Mouse (Mus musculus) liver, adult 2 months (tissue): ENCODE results near the gene Ovol2. TPM values are rescaled to one million over a fixed set of nuclear protein-coding genes. Genes with fewer than 3 reads are reported as not detected.

ENCODE experiments used
- DNase-seq: peaks from one replicate; pipeline ENCODE4 v3.0.0-alpha.2; 2011; ENCODE audit warnings: low read depth, low spot score; ENCODE audit errors: extremely low read depth
- H3K27ac ChIP-seq: fragments of 200-500 bp; replicated peaks from 2 replicates; pipeline ENCODE4 v1.5.1; 2012; ENCODE audit warnings: low read depth, mild to moderate bottlenecking, control low read depth, inconsistent platforms, low read length; ENCODE audit not compliant: insufficient read depth
- H3K27me3 ChIP-seq: fragments of 200-500 bp; 2 replicates; pipeline ENCODE4 v1.6.1; 2012; ENCODE audit warnings: mild to moderate bottlenecking, moderate library complexity, low read length, inconsistent platforms; ENCODE audit not compliant: control insufficient read depth, insufficient read depth
- H3K36me3 ChIP-seq: fragments of 200-500 bp; 2 replicates; pipeline ENCODE4 v1.6.1; 2012; ENCODE audit warnings: low read length, inconsistent platforms; ENCODE audit not compliant: control insufficient read depth, insufficient read depth
- H3K4me1 ChIP-seq: fragments of 200-500 bp; 2 replicates; pipeline ENCODE4 v1.6.1; 2011; ENCODE audit warnings: low read length; ENCODE audit not compliant: control insufficient read depth, insufficient read depth
- H3K4me3 ChIP-seq: fragments of 200-500 bp; 2 replicates; pipeline ENCODE4 v1.5.1; 2011; ENCODE audit warnings: low read depth, mild to moderate bottlenecking, control low read depth, low read length, moderate library complexity; ENCODE audit not compliant: insufficient read depth
- H3K79me2 ChIP-seq: fragments of 200-500 bp; 2 replicates; pipeline ENCODE4 v1.6.1; 2012; ENCODE audit warnings: inconsistent platforms, mild to moderate bottlenecking, low read length, moderate library complexity; ENCODE audit not compliant: control insufficient read depth, insufficient read depth
- H3K9ac ChIP-seq: fragments of 200-500 bp; 2 replicates; pipeline ENCODE4 v1.6.1; 2012; ENCODE audit warnings: low read depth, mild to moderate bottlenecking, control low read depth, inconsistent platforms, low read length
- CTCF ChIP-seq: fragments of 200-500 bp; IDR thresholded peaks from 2 replicates; pipeline ENCODE4 v1.5.1; 2011; ENCODE audit warnings: low read depth, low read length, control low read depth
- POLR2A ChIP-seq: fragments of 200-500 bp; IDR thresholded peaks from 2 replicates; pipeline ENCODE4 v1.6.1; 2011; ENCODE audit warnings: low read length, control low read depth; ENCODE audit not compliant: insufficient read depth; ENCODE audit errors: extremely low read depth
- WGBS: fragments of 180-500 bp; shearing (Covaris S2); methylation state at CpG from one replicate; pipeline ENCODE4 v1.1.7; 2018; 5-methylcytosine and 5-hydroxymethylcytosine counted together
- polyA plus RNA-seq: library from polyadenylated mRNA; depleted of rRNA; stranded (reverse); fragments of >200 nt; gene quantifications from 2 replicates; pipeline ENCODE4 v1.2.3, GENCODE M21; 2012
- total RNA-seq: library from RNA; depleted of rRNA; stranded (reverse); fragments of >200 nt; gene quantifications from 2 replicates; pipeline ENCODE4 v1.2.3, GENCODE M21; 2014

The Ovol2 gene
- total and polyA plus RNA-seq, 2 experiments, result 0.18 TPM; not detected in 1

GRCm38 (mm10) chr2:144330960-144331371 lies 980 bp downstream of the Ovol2 start:
- 0 out of 2 replicates have a peak overlapping the region, but pooled peaks have one; percentile 44 for H3K9ac ChIP-seq
- peaks cover 4% of the 10 kb centered on the region; the same call in 1 of the 2 replicates for H3K4me1 ChIP-seq
- H3K36me3 ChIP-seq, result no peaks in the 10 kb centered on the region
- peaks cover 28% of the 10 kb centered on the region for H3K27me3 ChIP-seq
- H3K4me3 ChIP-seq, result peak overlapping the region; percentile 53; the same call in 1 of the 2 replicates
- DNase-seq, result no peak
- WGBS, result under 1% methylated on average over 50 of the region's 50 CpGs
- no peaks in the 10 kb centered on the region for H3K79me2 ChIP-seq
- TF ChIP-seq POLR2A (no peak), CTCF (no peak)
- H3K27ac ChIP-seq, result no peak overlapping the region

- H3K9ac ChIP-seq, result no peak overlapping the region
- no peak overlapping the region for H3K27ac ChIP-seq
- H3K79me2 ChIP-seq, result no peaks in the 10 kb centered on the region
- no peak for DNase-seq
- H3K36me3 ChIP-seq, result no peaks in the 10 kb centered on the region
- no peak for TF ChIP-seq CTCF
- TF ChIP-seq POLR2A, result no peak
- 2% methylated on average over 41 of the region's 41 CpGs for WGBS
- H3K27me3 ChIP-seq, result peaks cover 28% of the 10 kb centered on the region
- H3K4me3 ChIP-seq, result peak overlapping the region; percentile 53; the same call in 1 of the 2 replicates
- peaks cover 4% of the 10 kb centered on the region; the same call in 1 of the 2 replicates for H3K4me1 ChIP-seq
Observed at GRCm38 (mm10) chr2:144330352-144330959, 1.5 kb downstream of the Ovol2 start.

GRCm38 (mm10) chr2:144329937-144330336 lies 2.0 kb downstream of the Ovol2 start:
- no peak overlapping the region for H3K9ac ChIP-seq
- no peak overlapping the region for H3K4me3 ChIP-seq
- H3K79me2 ChIP-seq, result no peaks in the 10 kb centered on the region
- no peak for DNase-seq
- H3K27me3 ChIP-seq, result peaks cover 28% of the 10 kb centered on the region
- TF ChIP-seq POLR2A (no peak), CTCF (no peak)
- no peak overlapping the region for H3K27ac ChIP-seq
- peaks cover 4% of the 10 kb centered on the region; the same call in 1 of the 2 replicates for H3K4me1 ChIP-seq
- no peaks in the 10 kb centered on the region for H3K36me3 ChIP-seq
- 15% methylated on average over 10 of the region's 10 CpGs for WGBS

GRCm38 (mm10) chr2:144329451-144329850 lies 2.5 kb downstream of the Ovol2 start:
- Histone ChIP-seq H3K9ac (no peak overlapping the region), H3K79me2 (no peaks in the 10 kb centered on the region), H3K27me3 (peaks cover 28% of the 10 kb centered on the region), H3K4me1 (peaks cover 4% of the 10 kb centered on the region; the same call in 1 of the 2 replicates), H3K36me3 (no peaks in the 10 kb centered on the region), H3K4me3 (no peak overlapping the region), H3K27ac (no peak overlapping the region)
- WGBS, result 20% methylated on average over 10 of the region's 10 CpGs
- no peak for DNase-seq
- no peak for TF ChIP-seq CTCF

GRCm38 (mm10) chr2:144324218-144324617 lies 7.7 kb downstream of the Ovol2 start:
- TF ChIP-seq POLR2A, result no peak
- no peak for TF ChIP-seq CTCF
- H3K27me3 ChIP-seq, result no peaks in the 10 kb centered on the region
- no peak overlapping the region for H3K4me3 ChIP-seq
- no peaks in the 10 kb centered on the region for H3K36me3 ChIP-seq
- H3K79me2 ChIP-seq, result no peaks in the 10 kb centered on the region
- H3K4me1 ChIP-seq, result no peaks in the 10 kb centered on the region
- no peak overlapping the region for H3K27ac ChIP-seq
- 79% methylated on average over 3 of the region's 3 CpGs for WGBS
- DNase-seq, result no peak
- no peak overlapping the region for H3K9ac ChIP-seq

GRCm38 (mm10) chr2:144311372-144311771 lies 20.6 kb downstream of the Ovol2 start:
- no peaks in the 10 kb centered on the region for H3K36me3 ChIP-seq
- no peak for TF ChIP-seq POLR2A
- TF ChIP-seq CTCF, result no peak
- DNase-seq, result no peak
- no peaks in the 10 kb centered on the region for H3K27me3 ChIP-seq
- H3K4me1 ChIP-seq, result 0 out of 2 replicates have a peak, but pooled peaks cover 2% of the 10 kb centered on the region
- H3K27ac ChIP-seq, result no peak overlapping the region
- no peak overlapping the region for H3K4me3 ChIP-seq
- WGBS, result 75% methylated on average over 2 of the region's 2 CpGs
- H3K9ac ChIP-seq, result no peak overlapping the region
- no peaks in the 10 kb centered on the region for H3K79me2 ChIP-seq
